Mouse (Mus musculus): Measurements from ENCODE around the gene Bax. TPM values are rescaled to one million over a fixed set of nuclear protein-coding genes. Genes with fewer than 3 reads are reported as not detected.
A peak's percentile ranks its signal among the peaks of the same experiment; 100 is the strongest.

Gene Bax
- total RNA-seq (2015; ENCODE audit: low replicate concordance) (10.1 and 43.6 TPM in 2 replicates), total RNA-seq (2017; ENCODE audit: low replicate concordance) (10.3 and 15.9 TPM in 2 replicates)

DNA sequence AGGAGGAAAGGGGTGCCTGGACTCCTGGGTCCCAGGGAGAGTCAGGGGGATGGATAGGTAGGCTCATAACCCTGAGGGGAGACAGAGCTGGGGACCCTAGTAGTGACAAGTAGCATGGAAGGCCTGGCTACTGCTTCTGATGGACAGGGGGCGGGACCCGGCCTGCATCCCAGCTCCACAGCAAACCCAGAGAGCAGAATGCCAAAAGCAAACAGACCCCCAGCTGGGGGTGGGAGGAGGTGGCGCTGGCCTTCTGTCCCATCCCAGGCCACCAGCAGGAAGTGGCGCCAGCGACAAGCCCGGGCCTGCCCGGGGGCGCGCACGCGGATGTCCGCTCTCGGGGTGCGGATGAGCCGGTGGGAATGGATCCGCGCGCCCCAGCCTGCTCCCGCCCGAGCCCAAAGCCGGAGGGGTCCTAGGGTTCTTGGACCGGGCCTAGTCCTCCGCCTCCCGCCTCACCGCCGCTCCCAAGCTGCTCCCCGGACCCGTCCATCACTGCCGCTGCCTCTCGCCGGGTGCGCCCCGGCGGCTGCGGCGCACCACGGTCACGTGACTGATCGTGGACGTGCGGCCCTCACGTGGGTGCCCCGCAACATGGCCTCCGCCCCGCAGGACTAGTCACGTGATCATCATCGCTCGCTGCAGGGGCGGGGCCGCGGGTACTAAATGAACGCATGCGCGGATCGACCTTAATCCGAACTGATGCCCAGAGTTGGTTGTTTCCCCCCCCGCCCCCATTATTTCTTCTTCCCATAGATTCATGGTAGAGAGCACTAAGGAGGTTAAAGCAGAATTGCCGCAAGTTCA lies at the start of gene Bax:
Bax (minus strand) TSS at position 616 of the 807 bp plus-strand sequence.
- peak; percentile 88 for ATAC-seq (replicated peaks; ENCODE audit: low FRiP score, poor library complexity, severe bottlenecking)

DNA sequence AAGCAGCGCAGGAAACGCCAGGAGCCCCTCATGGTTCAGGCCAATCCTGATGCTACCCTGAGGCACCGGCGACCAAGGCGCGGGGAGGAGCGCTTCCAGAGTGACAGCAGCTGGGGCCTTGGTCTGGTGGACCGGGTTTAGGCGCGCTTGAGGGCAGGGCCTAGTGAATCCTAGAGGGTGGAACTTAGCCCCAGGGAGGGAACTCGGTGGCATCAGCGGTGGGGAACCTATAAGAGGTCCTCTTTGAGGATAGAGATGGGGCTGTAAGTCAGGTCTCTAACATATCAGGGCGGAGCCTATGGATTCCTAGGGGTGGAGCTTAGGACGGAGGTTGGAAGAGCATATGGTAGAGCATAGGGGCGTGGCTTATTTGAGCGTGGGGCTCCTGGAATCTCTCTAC lies 48.7 kb upstream of the Bax start:
- peak; percentile 74 for ATAC-seq (replicated peaks; ENCODE audit: low FRiP score, poor library complexity, severe bottlenecking)

DNA sequence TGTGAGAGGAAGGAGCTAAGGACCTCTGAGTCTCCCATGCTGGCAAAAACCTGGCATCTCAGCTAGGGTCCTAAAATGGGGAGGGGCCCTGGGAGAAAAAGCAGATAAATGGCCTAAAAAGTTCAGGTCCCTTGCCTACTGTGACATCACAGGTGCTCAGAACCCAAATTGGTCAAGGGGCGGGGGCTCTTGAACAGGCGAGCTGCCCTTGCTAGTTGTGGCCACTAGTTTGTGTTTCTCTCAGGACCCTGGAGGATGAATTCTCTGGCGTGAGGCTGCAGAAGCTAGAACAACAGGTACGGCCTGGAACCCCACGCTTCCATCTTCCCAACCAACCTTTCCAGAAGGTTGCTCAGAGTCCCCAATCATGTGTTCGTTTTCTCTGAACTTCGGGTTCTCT lies 47.7 kb upstream of the Bax start:
- no peak for ATAC-seq (replicated peaks; ENCODE audit: low FRiP score, poor library complexity, severe bottlenecking)

DNA sequence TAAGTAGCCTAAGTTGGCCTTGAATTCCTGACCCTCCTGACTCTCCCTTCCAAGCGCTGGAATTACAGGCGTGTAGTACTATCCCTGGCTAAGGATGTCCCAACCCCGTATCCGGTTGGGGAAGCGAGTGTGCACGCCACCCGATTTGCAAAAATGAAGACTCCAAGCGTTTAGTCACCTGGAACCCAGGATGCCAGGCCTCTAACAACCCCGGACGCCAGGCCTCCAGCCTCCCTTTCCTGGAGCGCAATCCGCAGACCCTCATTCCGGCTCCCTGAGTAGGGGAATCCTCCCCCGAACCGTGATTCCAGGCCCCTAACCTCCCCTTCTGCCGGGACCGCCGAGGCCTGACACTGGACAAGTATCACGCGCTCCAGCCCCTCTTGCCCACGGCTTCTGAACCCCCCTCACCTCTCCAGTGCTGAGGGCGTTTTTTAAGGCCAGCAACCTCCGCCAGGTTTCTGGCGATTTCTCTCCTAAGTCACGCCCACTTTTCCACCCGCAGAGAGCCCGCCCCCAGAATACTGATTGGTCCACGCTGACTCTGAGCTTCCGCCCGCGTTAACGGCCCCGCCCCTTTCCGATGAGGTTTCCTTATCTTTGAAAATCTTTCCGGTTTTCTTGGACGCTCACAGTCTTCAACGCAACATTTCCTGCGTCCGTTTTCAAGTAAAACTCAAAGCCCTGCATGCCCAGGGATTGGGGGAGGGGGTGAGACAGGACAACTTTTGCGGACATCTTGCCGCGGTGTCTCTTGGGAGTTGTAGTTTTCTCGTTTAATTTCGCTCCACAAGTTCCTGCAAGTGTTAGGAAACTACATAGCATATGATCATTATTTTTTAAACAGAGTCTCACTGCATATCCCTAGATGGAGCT lies 43.5 kb upstream of the Bax start, which contains the start of gene Nucb1:
Nucb1 (minus strand) TSS at position 495 of the 876 bp plus-strand sequence.
- peak; percentile 80 for ATAC-seq (replicated peaks; ENCODE audit: low FRiP score, poor library complexity, severe bottlenecking)

DNA sequence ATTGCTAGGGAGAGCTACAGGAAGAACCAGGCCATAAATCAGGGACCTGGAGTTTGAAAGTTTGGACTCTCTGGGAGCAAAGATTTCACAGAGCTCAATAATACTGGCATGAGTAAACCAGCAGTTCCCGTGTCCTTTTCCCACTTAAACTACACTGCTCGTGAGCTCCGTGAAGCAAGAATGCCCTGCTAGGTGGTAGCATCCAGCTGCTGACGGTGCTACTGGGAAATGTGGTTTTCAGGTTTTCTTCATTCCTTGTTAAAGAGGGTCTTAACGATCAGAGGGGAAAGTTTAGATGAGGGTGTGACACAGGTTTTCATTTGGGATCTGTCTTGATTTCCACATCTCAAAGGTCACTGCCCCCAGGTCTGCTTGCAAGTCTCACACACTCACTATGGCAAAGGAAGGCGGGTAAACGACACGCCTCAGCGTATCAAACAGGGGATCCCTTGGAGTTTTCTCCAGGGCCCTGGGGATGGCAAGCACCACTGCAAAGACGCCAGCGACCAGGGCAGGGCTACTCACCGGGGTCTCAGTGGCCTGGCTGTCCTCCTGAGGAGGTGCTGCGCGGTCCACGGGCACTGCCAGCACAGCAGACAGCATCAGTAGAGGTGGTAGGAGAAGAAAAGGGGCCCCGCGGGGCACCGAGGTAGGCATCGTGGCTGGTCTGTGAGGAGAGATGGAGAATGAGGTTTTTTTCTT lies 42.6 kb upstream of the Bax start:
- ATAC-seq (replicated peaks; ENCODE audit: low FRiP score, poor library complexity, severe bottlenecking): peak; percentile 60

DNA sequence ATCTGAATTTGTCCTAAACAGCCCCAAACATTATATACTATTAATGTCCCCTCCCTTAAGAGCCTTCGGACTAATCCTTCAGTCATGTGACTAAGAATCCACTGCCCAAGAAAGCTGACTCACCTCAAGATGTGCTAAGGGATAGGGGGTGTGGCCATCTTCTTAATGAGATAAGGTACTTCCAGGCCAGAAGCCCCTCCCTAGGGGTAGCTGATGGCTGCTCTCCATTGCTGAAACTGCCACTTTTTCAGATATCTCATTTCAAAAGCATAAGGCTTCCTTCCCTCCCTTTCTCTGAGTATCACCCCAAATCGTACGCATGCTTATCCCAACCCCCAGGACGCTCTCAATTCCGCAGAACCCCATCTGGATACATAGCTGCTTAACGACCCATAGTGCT lies 41.9 kb upstream of the Bax start:
- ATAC-seq (replicated peaks; ENCODE audit: low FRiP score, poor library complexity, severe bottlenecking): peak; percentile 82

DNA sequence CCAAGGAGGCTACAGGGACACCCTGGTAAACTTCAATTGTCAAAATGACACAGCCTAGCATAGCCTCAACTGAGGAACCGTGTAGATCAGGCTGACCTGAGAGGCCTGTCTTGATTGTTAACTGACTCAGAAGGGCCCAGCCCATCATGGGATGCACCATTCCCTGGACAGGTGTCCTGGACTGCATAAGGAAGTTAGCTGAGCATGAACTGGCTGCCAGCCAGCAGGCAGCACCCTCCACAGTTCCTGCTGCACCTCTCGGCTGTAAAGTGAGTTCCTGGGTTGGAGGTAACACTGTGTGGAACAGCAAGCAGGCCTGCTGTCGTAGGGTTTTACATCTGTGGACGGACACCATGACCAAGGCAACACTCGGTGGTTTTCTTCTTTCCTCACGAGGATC lies 40.9 kb upstream of the Bax start:
- ATAC-seq (replicated peaks; ENCODE audit: low FRiP score, poor library complexity, severe bottlenecking): no peak

DNA sequence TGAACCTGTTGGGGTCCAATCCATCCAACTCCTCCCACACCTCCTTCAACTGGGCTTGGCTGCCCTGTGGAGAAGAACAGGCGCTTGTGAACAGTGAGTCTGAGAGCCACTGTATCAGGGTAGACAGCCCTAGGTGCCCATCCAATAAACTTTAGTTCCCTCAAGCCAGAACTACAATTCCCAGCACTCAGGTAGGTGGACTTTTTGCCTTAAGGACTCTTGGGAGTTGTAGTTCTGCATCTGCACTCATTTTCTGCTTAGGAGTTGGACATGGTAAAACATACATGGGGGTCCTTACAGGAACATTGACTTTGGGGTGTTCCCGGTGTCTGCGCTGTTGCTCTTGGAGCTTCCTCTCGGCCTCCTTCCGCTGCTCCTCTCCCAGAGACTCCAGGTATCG lies 31.7 kb upstream of the Bax start:
- no peak for ATAC-seq (replicated peaks; ENCODE audit: low FRiP score, poor library complexity, severe bottlenecking)

DNA sequence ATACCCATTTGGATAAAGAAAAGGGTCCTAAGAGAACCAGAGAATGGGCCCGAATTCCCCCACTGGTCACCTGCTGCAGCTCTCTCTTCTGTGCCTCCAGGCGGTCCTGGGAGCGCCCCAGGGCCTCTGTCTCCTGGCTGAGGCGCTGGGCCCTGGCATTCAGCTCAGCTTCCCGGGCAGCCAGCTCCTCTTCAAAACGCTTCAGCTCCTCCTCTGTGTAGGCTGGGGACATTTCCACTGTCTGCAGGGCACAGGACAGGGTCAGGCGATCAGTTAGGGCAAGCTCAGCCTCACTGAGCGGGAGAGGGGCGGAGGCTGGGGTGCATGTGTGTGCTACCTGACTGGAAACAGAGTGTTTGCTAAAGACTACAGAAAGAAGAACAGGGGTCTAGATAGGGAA lies 27.9 kb upstream of the Bax start:
- ATAC-seq (replicated peaks; ENCODE audit: low FRiP score, poor library complexity, severe bottlenecking): no peak

DNA sequence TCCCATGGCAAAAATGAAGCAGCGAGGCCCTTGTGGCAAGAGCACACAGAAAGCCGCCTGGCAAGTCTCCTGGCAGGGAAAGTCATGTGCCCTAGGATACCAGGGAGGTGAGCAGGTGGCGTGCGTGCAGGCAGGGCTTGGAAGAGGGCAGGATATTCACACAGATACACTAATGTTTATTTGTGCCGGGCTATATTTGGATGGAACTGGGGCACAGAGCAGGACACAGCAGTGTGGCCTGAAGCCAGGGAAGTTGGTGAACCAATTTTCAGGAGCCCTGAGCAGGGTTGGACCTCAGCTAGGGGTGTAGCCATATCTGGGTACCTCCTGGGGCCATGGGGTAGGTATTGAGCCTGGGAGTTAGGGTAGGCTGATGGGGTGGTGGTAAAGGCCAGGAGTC lies 26.3 kb upstream of the Bax start:
- no peak for ATAC-seq (replicated peaks; ENCODE audit: low FRiP score, poor library complexity, severe bottlenecking)

DNA sequence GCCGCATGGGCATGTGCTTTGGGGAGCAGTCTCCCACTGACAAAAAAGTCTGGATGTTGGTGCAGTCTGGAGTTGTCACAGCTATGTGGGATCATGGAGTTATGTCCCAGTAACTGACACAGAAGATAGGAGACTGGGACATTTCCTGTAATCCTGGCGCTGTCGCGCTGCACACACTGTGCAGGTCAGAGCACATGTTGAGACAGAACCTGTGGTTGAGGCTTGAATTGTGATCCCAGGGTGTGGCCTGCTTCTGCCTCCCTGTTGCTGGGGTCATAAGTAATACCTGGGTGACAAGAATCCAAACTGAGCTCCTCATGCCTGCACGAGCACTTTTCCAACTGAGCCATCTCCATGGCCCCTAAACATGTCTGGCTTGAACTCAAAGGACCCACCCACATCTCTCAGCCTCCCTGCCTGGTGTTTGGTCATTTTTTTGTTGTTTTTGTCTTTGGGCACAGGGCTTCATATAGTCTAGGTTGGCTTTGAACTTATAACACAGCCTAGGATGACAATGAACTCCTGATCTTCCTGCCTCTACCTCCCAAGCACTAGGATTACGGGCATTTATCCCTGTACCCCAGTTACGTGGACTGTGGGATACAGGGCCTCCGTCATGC lies 25.6 kb upstream of the Bax start:
- no peak for ATAC-seq (replicated peaks; ENCODE audit: low FRiP score, poor library complexity, severe bottlenecking)

DNA sequence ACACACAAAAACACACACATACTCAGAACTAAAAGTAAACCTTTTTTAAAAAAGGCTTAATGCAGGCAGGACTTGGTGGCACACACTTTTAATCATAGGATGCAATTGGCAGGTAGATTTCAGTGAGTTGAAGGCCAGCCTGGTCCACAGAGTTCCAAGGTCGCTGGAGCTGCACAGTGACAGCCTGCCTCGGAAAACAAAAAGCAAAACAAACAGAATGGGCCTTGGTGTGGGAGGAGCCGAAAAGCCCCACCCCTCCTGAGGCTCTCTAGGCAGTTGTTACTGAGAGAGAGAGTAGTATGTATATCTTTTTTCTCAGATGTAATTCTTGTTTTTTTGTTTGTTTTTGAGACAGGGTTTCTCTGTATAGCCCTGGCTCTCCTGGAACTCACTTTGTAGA lies 24.6 kb upstream of the Bax start:
- no peak for ATAC-seq (replicated peaks; ENCODE audit: low FRiP score, poor library complexity, severe bottlenecking)

DNA sequence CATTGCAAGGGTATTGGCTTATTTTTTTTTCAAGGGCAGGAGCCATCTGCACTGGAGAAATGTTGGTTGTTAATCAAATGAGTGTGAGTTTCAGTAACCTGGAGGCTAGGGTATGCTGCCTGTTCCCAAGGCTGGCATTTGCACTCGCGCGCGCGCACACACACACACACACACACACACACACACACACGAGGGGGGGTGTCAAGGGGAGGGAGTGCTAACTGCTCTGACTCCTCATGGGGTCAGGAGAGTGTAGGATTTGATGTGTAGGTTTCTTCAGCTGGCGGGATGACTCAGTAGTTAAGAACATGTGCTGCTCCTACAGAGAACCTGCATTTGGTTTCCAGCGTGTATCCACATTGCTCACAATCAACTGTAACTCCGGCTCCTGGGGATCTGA lies 24.1 kb upstream of the Bax start:
- no peak for ATAC-seq (replicated peaks; ENCODE audit: low FRiP score, poor library complexity, severe bottlenecking)

DNA sequence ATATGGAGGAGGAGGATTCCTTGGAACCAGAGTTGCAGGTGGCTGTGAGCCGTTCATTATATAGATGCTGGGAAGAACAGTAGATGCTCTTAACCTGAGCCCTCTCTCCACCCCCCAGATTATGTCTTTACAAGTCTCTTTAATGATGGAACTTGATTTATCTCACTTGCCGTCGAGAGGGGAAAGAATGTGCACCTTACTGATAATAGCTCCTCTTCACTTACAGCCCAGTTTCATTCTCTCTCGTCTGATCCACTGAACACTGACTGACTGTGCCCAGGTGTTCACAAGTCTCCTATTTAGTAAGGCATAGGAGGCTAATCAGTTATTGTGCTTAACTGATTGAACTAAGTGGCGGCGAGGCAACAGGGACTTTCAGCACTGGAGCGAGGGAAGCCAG lies 22.9 kb upstream of the Bax start:
- ATAC-seq (replicated peaks; ENCODE audit: low FRiP score, poor library complexity, severe bottlenecking): no peak

DNA sequence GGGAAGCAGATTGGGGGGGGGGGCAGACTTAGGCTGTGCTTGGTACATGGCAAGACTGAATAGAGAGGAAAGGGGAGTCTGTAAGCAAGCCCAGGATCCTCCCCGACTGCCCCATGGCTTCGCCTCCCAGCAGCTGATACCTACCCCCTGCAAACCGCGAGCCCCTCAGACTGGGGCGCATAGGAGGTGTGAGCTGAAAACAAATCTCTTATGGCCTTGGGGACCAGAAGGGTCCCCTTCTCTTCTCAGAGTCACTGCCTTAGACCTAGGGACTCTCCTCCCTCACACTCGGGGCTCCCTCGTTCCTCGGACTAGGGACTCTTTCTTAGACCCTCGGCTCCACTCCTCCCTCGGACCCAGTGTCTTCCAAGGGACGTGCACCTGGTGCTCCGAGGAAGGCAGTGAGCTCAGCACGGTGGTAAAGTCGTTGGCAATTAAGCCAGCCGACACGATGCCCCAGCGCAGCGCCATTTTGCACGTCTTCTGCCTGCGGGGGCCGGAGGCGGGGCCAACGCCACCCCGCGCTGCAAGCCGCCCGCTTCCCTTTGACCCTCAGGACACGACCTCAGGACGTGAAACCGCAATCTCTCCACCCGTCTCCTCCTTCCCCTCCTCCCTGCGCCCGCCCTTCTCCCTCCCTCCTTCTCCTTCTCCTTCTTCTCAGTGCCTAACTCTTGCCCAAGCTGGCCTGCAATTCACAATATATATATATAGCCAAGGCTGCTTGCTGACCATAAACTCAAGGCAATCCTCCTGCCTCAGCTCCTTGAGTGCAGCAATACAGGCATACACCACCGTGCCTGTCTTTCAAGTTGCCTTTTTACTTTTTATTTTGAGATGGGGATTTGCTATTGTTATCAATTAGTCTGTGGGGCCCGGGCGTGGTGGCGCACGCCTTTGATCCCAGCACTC lies 21.9 kb upstream of the Bax start, which contains the start of gene Dhdh:
Dhdh (minus strand) TSS at position 513 of the 912 bp plus-strand sequence.
- ATAC-seq (replicated peaks; ENCODE audit: low FRiP score, poor library complexity, severe bottlenecking): peak; percentile 72

DNA sequence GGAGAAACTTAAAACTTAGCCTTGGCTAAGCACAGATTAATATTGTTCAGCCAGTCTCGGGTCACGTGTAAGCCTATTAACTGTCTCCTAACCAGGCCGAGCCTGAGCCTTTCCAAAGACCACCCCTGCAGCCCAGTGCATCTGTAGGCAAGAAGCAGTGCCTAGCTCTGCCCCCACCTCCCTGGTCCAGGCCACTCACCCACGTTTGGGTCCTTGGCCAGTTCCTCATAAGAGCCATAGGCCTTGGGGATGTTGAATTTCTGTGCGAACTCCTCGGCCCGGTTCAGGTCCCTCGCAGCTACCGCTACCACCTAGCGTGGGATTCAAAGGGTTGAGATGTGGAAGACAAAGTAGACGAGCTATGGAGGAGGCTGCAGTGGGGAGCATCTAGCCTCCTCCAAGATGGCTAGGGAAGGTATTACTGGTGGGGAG lies 21.2 kb upstream of the Bax start:
- ATAC-seq (replicated peaks; ENCODE audit: low FRiP score, poor library complexity, severe bottlenecking): no peak

DNA sequence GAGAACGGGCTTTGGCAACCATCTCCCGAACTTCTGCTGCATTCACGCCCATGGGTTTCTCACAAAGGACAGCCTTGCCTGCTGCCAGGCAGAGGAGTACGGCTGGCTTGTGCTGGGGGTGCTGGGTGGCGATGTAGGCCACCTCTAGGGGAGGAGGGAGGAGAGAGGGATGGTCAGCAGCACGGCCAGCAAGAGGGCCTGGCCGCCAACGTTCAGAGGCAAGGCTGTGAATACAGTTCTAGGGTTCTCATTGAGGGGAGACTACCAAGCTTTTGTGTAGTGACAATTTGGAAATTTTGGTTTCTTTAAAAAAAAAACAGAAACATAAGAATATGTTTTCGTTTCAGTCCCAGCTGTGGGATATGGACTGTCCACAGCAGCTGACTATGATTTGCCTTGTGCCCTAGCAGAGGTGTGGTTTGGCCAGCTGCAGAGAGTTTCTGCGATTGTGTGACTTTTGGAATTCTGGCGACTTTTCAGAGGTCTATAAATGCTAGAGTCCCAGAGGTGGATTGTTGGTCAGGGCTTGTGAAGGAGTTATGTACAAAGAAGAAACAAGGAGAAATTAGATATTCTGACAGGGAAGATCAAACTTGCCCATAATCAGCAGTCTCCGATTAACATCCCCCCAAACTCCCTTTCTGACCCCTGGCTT lies 20.2 kb upstream of the Bax start, which contains the start of gene Gm45808:
Gm45808 (minus strand) TSS at position 51 of the 655 bp plus-strand sequence.
- no peak for ATAC-seq (replicated peaks; ENCODE audit: low FRiP score, poor library complexity, severe bottlenecking)

DNA sequence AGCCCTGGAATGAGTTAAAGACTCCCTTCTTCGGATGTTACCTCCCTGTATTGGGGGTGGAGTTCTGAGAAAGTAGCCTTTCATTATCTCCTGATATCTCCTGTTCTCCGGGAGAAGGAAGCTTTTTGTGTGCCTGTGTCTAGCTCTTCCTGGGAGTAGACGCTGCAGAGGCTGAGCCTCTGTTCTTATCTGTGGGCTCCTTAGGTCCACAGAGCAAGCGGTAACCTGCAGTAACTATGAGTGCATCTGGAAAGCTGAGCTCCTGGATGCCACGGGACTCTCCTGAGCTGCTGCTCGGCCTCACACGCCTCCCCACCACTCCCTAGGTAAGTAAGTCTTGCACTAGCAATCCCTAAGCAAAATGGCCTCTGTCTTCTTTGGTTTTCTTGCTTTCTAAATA lies 19.5 kb upstream of the Bax start:
- ATAC-seq (replicated peaks; ENCODE audit: low FRiP score, poor library complexity, severe bottlenecking): no peak

Measured in erythroid progenitor cell, adult 5-6 weeks (primary cell).